Mouse (Mus musculus) limb, embryonic 14.5 days (tissue): ENCODE results near the gene Pard3b. TPM values are rescaled to one million over a fixed set of nuclear protein-coding genes. Genes with fewer than 3 reads are reported as not detected.

Experiments used
- ATAC-seq: fragments of 200-750 bp; cut with Nextera tagmentation; 2 replicates; pipeline ENCODE4 v1.8.0; 2017; ENCODE audit warnings: low read depth, moderate number of reproducible peaks, moderate TSS enrichment; ENCODE audit not compliant: low FRiP score
- DNase-seq: peaks from one replicate; pipeline ENCODE4 v3.0.0-alpha.2; 2015; ENCODE audit warnings: low spot score
- H3K27ac ChIP-seq: fragments of 300-500 bp; sonication (generic); replicated peaks from 2 replicates; pipeline ENCODE4 v1.5.1; 2014; ENCODE audit warnings: low read depth, mild to moderate bottlenecking, low read length, moderate library complexity, mixed read lengths
- H3K27me3 ChIP-seq: fragments of 300-500 bp; sonication (generic); 2 replicates; pipeline ENCODE4 v1.6.1; 2014; ENCODE audit warnings: low read length, mixed read lengths; ENCODE audit not compliant: control insufficient read depth, insufficient read depth
- H3K36me3 ChIP-seq: fragments of 300-500 bp; sonication (generic); 2 replicates; pipeline ENCODE4 v1.6.1; 2014; ENCODE audit warnings: mild to moderate bottlenecking, low read length, moderate library complexity, mixed read lengths; ENCODE audit not compliant: control insufficient read depth, insufficient read depth
- H3K4me1 ChIP-seq: fragments of 300-500 bp; sonication (generic); 2 replicates; pipeline ENCODE4 v1.6.1; 2014; ENCODE audit warnings: antibody characterized with exemption, low read length, mixed read lengths; ENCODE audit not compliant: control insufficient read depth, insufficient read depth
- H3K4me2 ChIP-seq: fragments of 300-500 bp; sonication (generic); replicated peaks from 2 replicates; pipeline ENCODE4 v1.6.1; 2014; ENCODE audit warnings: low read depth, mild to moderate bottlenecking, low read length, moderate library complexity; ENCODE audit not compliant: severe bottlenecking
- H3K4me3 ChIP-seq: fragments of 300-500 bp; sonication (generic); replicated peaks from 2 replicates; pipeline ENCODE4 v1.5.1; 2014; ENCODE audit warnings: low read length
- H3K9ac ChIP-seq: fragments of 300-500 bp; sonication (generic); 2 replicates; pipeline ENCODE4 v1.6.1; 2014; ENCODE audit warnings: mild to moderate bottlenecking, low read depth, low read length, moderate library complexity; ENCODE audit not compliant: severe bottlenecking
- H3K9me3 ChIP-seq: fragments of 300-500 bp; sonication (generic); 2 replicates; pipeline ENCODE4 v1.6.1; 2016; ENCODE audit warnings: low read length; ENCODE audit not compliant: control insufficient read depth
- POLR2A ChIP-seq: fragments of 200-500 bp; IDR thresholded peaks from 2 replicates; pipeline ENCODE4 v1.8.0; 2012; ENCODE audit warnings: inconsistent platforms, mild to moderate bottlenecking, moderate library complexity, borderline replicate concordance; ENCODE audit not compliant: insufficient read depth, insufficient read length; ENCODE audit errors: extremely low read depth
- WGBS: fragments of 180-500 bp; shearing (Covaris S2); extraction: QIAGEN DNeasy Blood & Tissue Kit; methylation state at CpG from one replicate; pipeline ENCODE4 v1.1.7; 2014; 5-methylcytosine and 5-hydroxymethylcytosine counted together
- polyA plus RNA-seq, 2 experiments: library from polyadenylated mRNA; depleted of rRNA in 1 of 2; stranded (reverse) in 1 of 2; unstranded in 1 of 2; fragments of >200 nt; fragmentation: Nextera tagmentation in 1 of 2; extraction: Ambion mirVana in 1 of 2; gene quantifications; 2 replicates each; pipeline versions ENCODE4 v1.2.1 to v1.2.3; 2012 to 2014

Pard3b gene
- polyA plus RNA-seq, 2 experiments: 5.3 to 21.0 TPM

GRCm38 (mm10) chr1:62234039-62234438 lies 595.4 kb downstream of the Pard3b start:
- Histone ChIP-seq H3K4me2 (no peak overlapping the region), H3K27ac (no peak overlapping the region), H3K4me1 (peaks cover 6% of the 10 kb centered on the region; the same call in 1 of the 2 replicates), H3K36me3 (no peaks in the 10 kb centered on the region), H3K9ac (no peak overlapping the region), H3K27me3 (no peaks in the 10 kb centered on the region), H3K9me3 (no peaks in the 10 kb centered on the region), H3K4me3 (no peak overlapping the region)
- WGBS: 28% methylated on average over 1 of the region's 1 CpGs
- no peak for ATAC-seq
- no peak for TF ChIP-seq POLR2A
- no peak for DNase-seq

GRCm38 (mm10) chr1:62235121-62235520 lies 596.5 kb downstream of the Pard3b start:
- Histone ChIP-seq H3K36me3 (no peaks in the 10 kb centered on the region), H3K27me3 (no peaks in the 10 kb centered on the region), H3K9ac (no peak overlapping the region), H3K27ac (no peak overlapping the region), H3K4me3 (no peak overlapping the region), H3K9me3 (no peaks in the 10 kb centered on the region), H3K4me2 (no peak overlapping the region), H3K4me1 (peaks cover 6% of the 10 kb centered on the region; the same call in 1 of the 2 replicates)
- DNase-seq (no peak), ATAC-seq (no peak)
- WGBS: 88% methylated on average over 5 of the region's 5 CpGs
- no peak for TF ChIP-seq POLR2A

- no peak overlapping the region for H3K4me2 ChIP-seq
- H3K4me3 ChIP-seq: no peak overlapping the region
- 13% methylated on average over 12 of the region's 12 CpGs for WGBS
- no peaks in the 10 kb centered on the region for H3K27me3 ChIP-seq
- peaks cover 5% of the 10 kb centered on the region; the same call in 1 of the 2 replicates for H3K4me1 ChIP-seq
- no peaks in the 10 kb centered on the region for H3K9me3 ChIP-seq
- H3K36me3 ChIP-seq: no peaks in the 10 kb centered on the region
- no peak overlapping the region for H3K9ac ChIP-seq
- no peak for ATAC-seq
- no peak overlapping the region; the same call in 1 of the 2 replicates for H3K27ac ChIP-seq
- TF ChIP-seq POLR2A: no peak
- DNase-seq: peak; percentile 51
These were observed 605.8 kb downstream of the Pard3b start for GRCm38 (mm10) chr1:62244191-62244984.

GRCm38 (mm10) chr1:62252432-62252831 lies 613.8 kb downstream of the Pard3b start:
- no peak overlapping the region for H3K4me2 ChIP-seq
- no peak for ATAC-seq

GRCm38 (mm10) chr1:62254316-62254715 lies 615.7 kb downstream of the Pard3b start:
- WGBS: 88% methylated on average over 4 of the region's 4 CpGs
- Histone ChIP-seq H3K27me3 (no peaks in the 10 kb centered on the region), H3K9ac (no peak overlapping the region), H3K9me3 (no peaks in the 10 kb centered on the region), H3K4me2 (no peak overlapping the region), H3K4me1 (no peaks in the 10 kb centered on the region), H3K4me3 (no peak overlapping the region), H3K36me3 (no peaks in the 10 kb centered on the region), H3K27ac (no peak overlapping the region)
- no peak for DNase-seq
- TF ChIP-seq POLR2A: no peak
- no peak for ATAC-seq

More at GRCm38 (mm10) chr1:62252432-62252831, 613.8 kb downstream of the Pard3b start:
- H3K9me3 ChIP-seq: no peaks in the 10 kb centered on the region
- no peak for TF ChIP-seq POLR2A
- no peak overlapping the region for H3K27ac ChIP-seq
- H3K9ac ChIP-seq: no peak overlapping the region
- no peak overlapping the region for H3K4me3 ChIP-seq
- H3K4me1 ChIP-seq: no peaks in the 10 kb centered on the region
- no peaks in the 10 kb centered on the region for H3K27me3 ChIP-seq
- DNase-seq: no peak
- H3K36me3 ChIP-seq: no peaks in the 10 kb centered on the region
- 79% methylated on average over 1 of the region's 1 CpGs for WGBS
